Mouse (Mus musculus) spleen, adult 18-20 months (tissue): Measurements from ENCODE around the gene Bfsp2.

Experiments used
- DNase-seq, 2 experiments: peaks; one replicate each; pipeline ENCODE4 v3.0.0; 2022; ENCODE audit warnings: mixed read lengths in 2 of 2

The Bfsp2 gene

GRCm38 (mm10) chr9:103480603-103481220 lies 492 bp upstream of the Bfsp2 start:
- no peak for DNase-seq

GRCm38 (mm10) chr9:103475414-103475813 lies 4.8 kb downstream of the Bfsp2 start:
- no peak for DNase-seq

- DNase-seq: no peak
Measured at GRCm38 (mm10) chr9:103473915-103474688, 6.1 kb downstream of the Bfsp2 start.

- DNase-seq: no peak
Measured at GRCm38 (mm10) chr9:103471784-103472183, 8.4 kb downstream of the Bfsp2 start.

- DNase-seq: peak in 1 of 2 experiments; percentile 58
Measured at GRCm38 (mm10) chr9:103469516-103469915, 10.7 kb downstream of the Bfsp2 start.

GRCm38 (mm10) chr9:103468911-103469310 lies 11.3 kb downstream of the Bfsp2 start:
- no peak for DNase-seq

GRCm38 (mm10) chr9:103465711-103466220 lies 14.5 kb downstream of the Bfsp2 start:
- no peak for DNase-seq

GRCm38 (mm10) chr9:103465293-103465692 lies 14.9 kb downstream of the Bfsp2 start:
- no peak for DNase-seq

- DNase-seq: no peak
Measured at GRCm38 (mm10) chr9:103463833-103464232, 16.4 kb downstream of the Bfsp2 start.

- no peak for DNase-seq
Measured at GRCm38 (mm10) chr9:103459839-103460238, 20.4 kb downstream of the Bfsp2 start.

- no peak for DNase-seq
Measured at GRCm38 (mm10) chr9:103459307-103459706, 20.9 kb downstream of the Bfsp2 start.

GRCm38 (mm10) chr9:103449651-103450050 lies 30.6 kb downstream of the Bfsp2 start:
- peak in 1 of 2 experiments; percentile 32 for DNase-seq

- DNase-seq: peak; percentile 57 to 73
Measured at GRCm38 (mm10) chr9:103449092-103449491, 31.1 kb downstream of the Bfsp2 start.

GRCm38 (mm10) chr9:103444656-103445055 lies 35.6 kb downstream of the Bfsp2 start:
- no peak for DNase-seq

- no peak for DNase-seq
Measured at GRCm38 (mm10) chr9:103443824-103444185, 36.4 kb downstream of the Bfsp2 start.

GRCm38 (mm10) chr9:103443121-103443823 lies 36.9 kb downstream of the Bfsp2 start:
- no peak for DNase-seq

GRCm38 (mm10) chr9:103440597-103440996 lies 39.6 kb downstream of the Bfsp2 start:
- DNase-seq: no peak

GRCm38 (mm10) chr9:103437104-103437503 lies 43.1 kb downstream of the Bfsp2 start:
- DNase-seq: no peak

- DNase-seq: peak; percentile 19 to 29
Measured at GRCm38 (mm10) chr9:103434116-103434515, 46.1 kb downstream of the Bfsp2 start.

- no peak for DNase-seq
Measured at GRCm38 (mm10) chr9:103432122-103432778, 48.0 kb downstream of the Bfsp2 start.

- no peak for DNase-seq
Measured at GRCm38 (mm10) chr9:103431718-103432117, 48.5 kb downstream of the Bfsp2 start.

GRCm38 (mm10) chr9:103430431-103431220 lies 49.6 kb downstream of the Bfsp2 start:
- DNase-seq: no peak
